Comparison of ENCODE assay signal across 9 mouse cellular contexts in genomic region chr4:70058831-70059544, GRCm38 (mm10).
DNase-seq lines count a peak whose midpoint lies in the region; ATAC-seq and TF ChIP-seq lines count a peak whose summit lies in the region.
"Had no signal": no experiment of that assay in that cellular context is flagged by ENCODE, and none has a peak within 500 bp of the region (broad histone marks: within the 10 kb centered on the region; RNA-seq: fewer than 3 reads in every experiment).

No protein-coding gene starts in this region.

- no peaks in the 10 kb centered on the region for H3K4me1 ChIP-seq in hindbrain, embryonic 10.5 days (replicated peaks)
- no peaks in the 10 kb centered on the region for H3K4me1 ChIP-seq in hindbrain, embryonic 11.5 days (replicated peaks; ENCODE audit: control insufficient read depth, insufficient read depth, low read length)
- no peaks in the 10 kb centered on the region for H3K4me1 ChIP-seq in hindbrain, embryonic 12.5 days
- no peaks in the 10 kb centered on the region for H3K4me1 ChIP-seq in intestine, embryonic 16.5 days (ENCODE audit: control insufficient read depth, insufficient read depth, low read length)
- no peaks in the 10 kb centered on the region for H3K4me1 ChIP-seq in lung, postnatal 0 days (ENCODE audit: insufficient read depth, low read depth, low read length)

- WGBS in hindbrain, embryonic 10.5 days = 82% methylated on average over 12 of the region's 12 CpGs
- 79% methylated on average over 12 of the region's 12 CpGs for WGBS in hindbrain, embryonic 11.5 days
- 84% methylated on average over 12 of the region's 12 CpGs for WGBS in hindbrain, embryonic 12.5 days
- WGBS in intestine, embryonic 16.5 days = 81% methylated on average over 12 of the region's 12 CpGs
- 72% methylated on average over 12 of the region's 12 CpGs for WGBS in lung, postnatal 0 days

- no peak overlapping the region for H3K27ac ChIP-seq in hindbrain, embryonic 10.5 days
- no peak overlapping the region for H3K27ac ChIP-seq in hindbrain, embryonic 11.5 days (ENCODE audit: low read depth, low read length)
- no peak overlapping the region for H3K27ac ChIP-seq in hindbrain, embryonic 12.5 days
- H3K27ac ChIP-seq in intestine, embryonic 16.5 days (ENCODE audit: low read length) = no peak overlapping the region
- no peak overlapping the region for H3K27ac ChIP-seq in lung, postnatal 0 days (ENCODE audit: low read length)

- no peak overlapping the region for H3K4me2 ChIP-seq in hindbrain, embryonic 11.5 days (replicated peaks; ENCODE audit: low read depth, low read length)
- H3K4me2 ChIP-seq in hindbrain, embryonic 12.5 days (replicated peaks) = no peak overlapping the region
- no peak overlapping the region for H3K4me2 ChIP-seq in intestine, embryonic 16.5 days (ENCODE audit: low read depth, low read length)
- H3K4me2 ChIP-seq in lung, postnatal 0 days (replicated peaks; ENCODE audit: low read depth, low read length) = no peak overlapping the region

- H3K27me3 ChIP-seq in hindbrain, embryonic 10.5 days (ENCODE audit: insufficient read depth, poor library complexity, severe bottlenecking) = no peaks in the 10 kb centered on the region
- H3K27me3 ChIP-seq in hindbrain, embryonic 11.5 days (ENCODE audit: control insufficient read depth, insufficient read depth, low read length) = no peaks in the 10 kb centered on the region
- no peaks in the 10 kb centered on the region for H3K27me3 ChIP-seq in hindbrain, embryonic 12.5 days
- no peaks in the 10 kb centered on the region for H3K27me3 ChIP-seq in intestine, embryonic 16.5 days (replicated peaks; ENCODE audit: control insufficient read depth, insufficient read depth, low read length)
- H3K27me3 ChIP-seq in lung, postnatal 0 days (replicated peaks; ENCODE audit: insufficient read depth, low read length) = no peaks in the 10 kb centered on the region

- H3K9ac ChIP-seq in hindbrain, embryonic 11.5 days (ENCODE audit: low read depth, low read length) = no peak overlapping the region
- H3K9ac ChIP-seq in hindbrain, embryonic 12.5 days = no peak overlapping the region
- no peak overlapping the region for H3K9ac ChIP-seq in intestine, embryonic 16.5 days (ENCODE audit: low read depth, low read length)
- no peak overlapping the region for H3K9ac ChIP-seq in lung, postnatal 0 days (replicated peaks; ENCODE audit: low read depth)

- DNase-seq in hindbrain, embryonic 10.5 days (ENCODE audit: low spot score) = peak; percentile 2
- DNase-seq in hindbrain, embryonic 11.5 days (ENCODE audit: low spot score) = no peak
- peak; percentile 50 to 67 for DNase-seq in left cerebral cortex, adult 18-20 months (ENCODE audit: low spot score in 2 of 2)
- peak; percentile 82 for DNase-seq in telencephalon, adult 2 months (ENCODE audit: low read depth, low spot score)
- no peak for DNase-seq in liver
- DNase-seq in lung, postnatal 0 days (ENCODE audit: low spot score) = no peak
- DNase-seq: kidney, postnatal 14 days had no signal

- TF ChIP-seq CTCF in lung, postnatal 0 days (IDR thresholded peaks at IDR 0.05) = no peak

- no peak overlapping the region for H3K4me3 ChIP-seq in hindbrain, embryonic 10.5 days
- H3K4me3 ChIP-seq in hindbrain, embryonic 11.5 days (ENCODE audit: low read depth, low read length) = no peak overlapping the region
- H3K4me3 ChIP-seq in hindbrain, embryonic 12.5 days = no peak overlapping the region
- H3K4me3 ChIP-seq in intestine, embryonic 16.5 days (ENCODE audit: low read length) = no peak overlapping the region
- no peak overlapping the region for H3K4me3 ChIP-seq in lung, postnatal 0 days (ENCODE audit: low read depth, low read length)

- ATAC-seq in hindbrain, embryonic 11.5 days (ENCODE audit: low FRiP score) = no peak
- ATAC-seq in hindbrain, embryonic 12.5 days (ENCODE audit: low FRiP score) = 0 out of 2 replicates have a peak, but pooled peaks have one; percentile 29
- no peak for ATAC-seq in intestine, embryonic 16.5 days
- no peak for ATAC-seq in lung, postnatal 0 days

- TF ChIP-seq EP300 in lung, postnatal 0 days (IDR thresholded peaks at IDR 0.05) = no peak

- H3K9me3 ChIP-seq in hindbrain, embryonic 10.5 days = no peaks in the 10 kb centered on the region
- H3K9me3 ChIP-seq in hindbrain, embryonic 11.5 days (ENCODE audit: control insufficient read depth, low read length) = no peaks in the 10 kb centered on the region
- no peaks in the 10 kb centered on the region for H3K9me3 ChIP-seq in hindbrain, embryonic 12.5 days (replicated peaks)
- H3K9me3 ChIP-seq in intestine, embryonic 16.5 days (ENCODE audit: control insufficient read depth, low read length) = no peaks in the 10 kb centered on the region
- H3K9me3 ChIP-seq in lung, postnatal 0 days (ENCODE audit: low read length) = no peaks in the 10 kb centered on the region

- H3K36me3 ChIP-seq in hindbrain, embryonic 10.5 days = no peaks in the 10 kb centered on the region
- H3K36me3 ChIP-seq in hindbrain, embryonic 11.5 days (ENCODE audit: control insufficient read depth, insufficient read depth, low read length) = no peaks in the 10 kb centered on the region
- no peaks in the 10 kb centered on the region for H3K36me3 ChIP-seq in hindbrain, embryonic 12.5 days
- no peaks in the 10 kb centered on the region for H3K36me3 ChIP-seq in intestine, embryonic 16.5 days (ENCODE audit: control insufficient read depth, insufficient read depth, low read length)
- H3K36me3 ChIP-seq in lung, postnatal 0 days (ENCODE audit: insufficient read depth, low read length) = no peaks in the 10 kb centered on the region

Comparison
In these comparisons a context has a peak if more than half of its experiments do, and no peak if none do; other contexts are left out.
1. DNase-seq: peak in hindbrain, embryonic 10.5 days (single experiment), left cerebral cortex, adult 18-20 months (2 of 2) and telencephalon, adult 2 months (single experiment); none in hindbrain, embryonic 11.5 days (single experiment), liver (single experiment) and lung, postnatal 0 days (single experiment).